Mouse (Mus musculus) adrenal gland, adult 8-10 months (tissue): ENCODE measurements at regions not wholly inside any gene's neighbourhood (a gene's known extent, or its start where the extent isn't known, plus 50 kb on each side); places are given as distances from the start of the nearest gene placed in this dataset.

Experiments
- DNase-seq: peaks from one replicate; pipeline ENCODE4 v3.0.0; 2022
- microRNA-seq, 2 experiments: library from miRNA; unstranded; fragments of <30 nt; microRNA quantifications; one replicate each; pipeline ENCODE4 v1.2.0; 2022

GRCm38 (mm10) chr8:96680416-96681027, 792.2 kb upstream of the Got2 start:
- no peak for DNase-seq

DNA sequence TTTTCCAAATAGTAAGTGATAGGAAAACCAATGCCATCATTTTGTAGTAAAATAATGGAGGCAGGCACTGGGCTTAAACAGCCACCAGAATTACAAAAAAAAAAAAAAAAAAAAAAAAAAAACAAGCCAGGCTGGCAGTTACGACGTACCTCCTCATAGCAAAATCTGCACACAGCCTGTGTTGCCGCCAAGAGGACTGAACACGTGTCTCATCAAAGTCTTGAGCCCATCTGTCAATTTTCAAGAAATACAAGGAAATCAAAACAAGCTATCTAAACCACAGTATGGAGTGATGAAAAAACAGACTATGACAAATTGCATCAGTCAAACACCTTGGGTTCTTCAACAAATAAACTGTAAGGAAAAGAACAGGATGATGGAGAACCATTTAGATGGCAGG, 791.2 kb upstream of the Got2 start:
- no peak for DNase-seq

GRCm38 (mm10) chr8:96674703-96675102, 786.4 kb upstream of the Got2 start:
- no peak for DNase-seq

- no peak for DNase-seq
These were observed 768.3 kb upstream of the Got2 start for GRCm38 (mm10) chr8:96656495-96657279.

DNA sequence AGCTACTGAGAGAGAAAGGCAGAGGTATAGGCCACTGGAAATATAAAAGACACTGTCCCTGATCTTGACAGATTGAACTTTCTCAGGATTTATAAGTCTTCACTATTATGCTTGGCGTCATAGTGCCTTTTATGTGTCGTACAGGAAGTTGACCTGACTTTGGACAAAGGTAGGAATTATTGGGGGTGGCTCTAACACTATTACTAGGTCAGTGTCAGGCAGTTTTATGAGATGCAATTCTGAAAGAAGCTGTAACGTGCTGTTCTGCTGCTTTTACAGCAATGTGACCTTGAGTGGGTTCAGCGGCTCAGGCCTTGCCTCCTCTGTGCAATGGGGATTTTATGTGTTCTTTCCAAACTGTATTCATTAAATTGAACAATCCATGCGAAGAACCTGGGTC, 759.4 kb upstream of the Got2 start:
- DNase-seq = peak; percentile 17

Small RNA genes lying in the stretch of these regions (microRNA-seq; reads per million reads assigned to microRNA genes)
- gene Gm24132 = 0 reads per million in 2 experiments
